Mouse (Mus musculus): ENCODE measurements around the gene Slc8b1.
"Not testable (repeated sequence)": the region's sequence is repeated elsewhere in the genome, so short reads cannot be mapped to it uniquely, and the experiment has no call there.

The Slc8b1 gene

DNA sequence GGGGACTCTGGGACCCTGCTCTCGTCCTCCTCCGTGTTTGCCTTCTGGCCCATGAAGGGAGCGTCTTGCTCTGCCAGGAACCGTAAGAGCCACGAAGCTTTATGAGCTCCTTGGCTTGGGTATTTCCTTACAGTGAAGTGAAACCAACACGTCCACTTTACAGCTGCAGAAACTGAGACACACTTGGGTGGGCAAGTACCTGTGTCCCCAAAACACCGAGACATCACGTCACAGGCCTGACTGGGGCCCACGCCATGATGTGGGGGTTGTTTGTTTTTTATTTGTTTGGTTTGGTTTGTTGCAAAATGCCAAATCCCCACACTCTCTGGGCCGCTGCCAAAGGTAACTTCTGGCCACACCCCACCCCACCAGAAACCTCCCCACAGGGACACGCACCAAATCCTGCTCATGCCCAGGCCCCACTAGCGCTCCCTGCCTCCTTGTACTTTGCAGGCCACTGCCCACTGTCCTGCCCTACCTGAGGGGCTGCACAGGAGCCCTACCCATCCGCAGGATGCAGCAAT, 15.2 kb upstream of the Slc8b1 start:
- no peak for DNase-seq (ENCODE audit: low spot score in 2 of 2)

DNA sequence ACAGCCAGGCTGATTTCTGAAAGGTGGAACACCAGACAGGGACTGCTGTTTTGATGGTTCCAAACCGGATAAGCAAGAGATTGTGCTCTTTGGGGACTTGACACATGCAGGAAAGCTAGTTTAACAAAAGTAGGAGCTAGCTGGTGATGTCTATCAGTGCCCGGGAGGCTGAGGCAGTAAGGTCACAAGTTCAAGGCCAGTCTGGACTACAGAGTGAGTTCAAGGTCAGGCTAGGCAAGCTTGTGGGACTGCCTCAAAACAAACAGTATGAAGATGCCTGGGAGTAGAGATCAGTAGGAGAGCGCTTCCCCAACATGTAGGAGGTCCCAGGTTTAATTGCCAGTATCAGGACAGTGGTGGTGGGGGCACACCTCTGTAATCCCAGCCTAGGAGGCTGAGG, 13.9 kb upstream of the Slc8b1 start:
- no peak for DNase-seq (ENCODE audit: low spot score in 2 of 2)

- no peak for DNase-seq (ENCODE audit: low spot score in 2 of 2)
Observed at GRCm38 (mm10) chr5:120499202-120499601, 11.8 kb upstream of the Slc8b1 start.

DNA sequence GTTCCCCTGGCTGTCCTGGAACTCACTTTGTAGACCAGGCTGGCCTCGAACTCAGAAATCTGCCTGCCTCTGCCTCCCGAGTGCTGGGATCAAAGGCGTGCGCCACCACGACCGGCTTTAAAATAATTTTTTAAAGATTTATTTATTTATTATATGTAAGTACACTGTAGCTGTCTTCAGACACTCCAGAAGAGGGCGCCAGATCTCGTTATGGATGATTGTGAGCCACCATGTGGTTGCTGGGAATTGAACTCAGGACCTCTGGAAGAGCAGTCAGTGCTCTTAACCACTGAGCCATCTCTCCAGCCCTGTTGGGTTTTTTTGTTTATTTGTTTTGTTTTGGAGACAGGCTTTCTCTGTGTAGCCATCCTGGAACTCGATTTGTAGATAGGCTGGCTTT, 10.4 kb upstream of the Slc8b1 start:
- DNase-seq (ENCODE audit: low spot score in 2 of 2) = not testable (repeated sequence)

DNA sequence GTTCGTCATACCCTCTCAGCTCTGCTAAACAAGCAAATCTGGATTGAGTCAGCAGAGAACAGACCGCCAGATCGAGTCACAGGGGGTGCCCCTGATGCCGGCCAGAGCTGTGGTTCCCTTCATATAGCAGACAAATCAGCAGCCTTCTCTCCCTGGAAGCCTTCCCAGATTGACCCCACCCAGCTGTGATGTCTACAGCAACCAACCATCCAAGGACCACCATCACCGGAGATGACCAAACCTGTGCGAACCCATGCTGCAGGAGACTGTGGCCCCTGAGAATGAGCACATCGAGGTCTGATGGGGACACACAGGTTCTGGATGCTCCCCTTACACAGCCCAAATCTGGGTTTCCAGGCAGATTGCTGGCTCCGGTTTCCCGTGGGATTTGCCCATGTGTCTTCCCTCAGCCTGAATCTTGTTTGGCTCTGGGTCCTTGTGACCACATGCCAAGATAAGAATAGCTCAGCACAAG, 8.8 kb upstream of the Slc8b1 start:
- peak; percentile 30 to 60 for DNase-seq (ENCODE audit: low spot score in 2 of 2)

- peak in 1 of 2 experiments; percentile 21 for DNase-seq (ENCODE audit: low spot score in 2 of 2)
Observed at GRCm38 (mm10) chr5:120502675-120503143, 8.3 kb upstream of the Slc8b1 start.

DNA sequence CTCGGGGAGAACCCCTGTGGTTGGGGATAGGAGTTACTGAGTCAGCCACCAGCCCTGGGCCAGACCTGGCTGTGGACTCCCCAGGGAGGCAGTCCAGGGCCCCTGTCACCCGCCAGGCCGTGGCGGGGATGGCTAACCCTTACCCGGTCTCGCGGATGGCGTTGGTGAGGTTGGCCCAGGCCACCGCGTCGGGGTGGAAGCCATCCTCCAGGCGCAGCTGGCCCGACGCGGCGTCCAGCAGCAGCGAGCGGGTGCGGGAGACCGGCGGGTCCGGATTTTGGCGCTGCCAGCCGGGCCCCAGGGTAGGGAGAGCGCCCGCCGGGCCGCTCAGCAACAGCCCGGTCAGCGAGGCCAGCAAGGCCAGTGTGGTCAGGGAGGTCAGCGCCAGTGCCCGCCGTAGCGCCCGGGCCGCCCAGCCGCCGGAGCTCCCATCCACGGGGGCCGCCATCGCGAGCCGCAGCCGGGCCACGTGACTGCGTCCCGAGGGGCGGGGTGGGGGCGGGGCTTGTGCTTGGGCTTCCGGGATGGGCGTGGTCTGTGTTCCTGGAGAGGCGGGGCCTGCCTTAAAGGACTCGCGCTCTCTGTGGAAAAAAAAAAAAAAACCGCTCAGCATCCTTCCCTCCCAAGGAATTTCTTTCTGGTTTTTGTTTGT, 7.7 kb upstream of the Slc8b1 start, which contains the start of gene Plbd2:
Plbd2 (minus strand) TSS at position 482 of the 652 bp plus-strand sequence.
- peak; percentile 63 to 68 for DNase-seq (ENCODE audit: low spot score in 2 of 2)

GRCm38 (mm10) chr5:120505368-120505767, 5.6 kb upstream of the Slc8b1 start:
- peak; percentile 74 for DNase-seq (ENCODE audit: low spot score in 2 of 2)

- DNase-seq (ENCODE audit: low spot score in 2 of 2) = no peak
Observed at GRCm38 (mm10) chr5:120505781-120506180, 5.2 kb upstream of the Slc8b1 start.

DNA sequence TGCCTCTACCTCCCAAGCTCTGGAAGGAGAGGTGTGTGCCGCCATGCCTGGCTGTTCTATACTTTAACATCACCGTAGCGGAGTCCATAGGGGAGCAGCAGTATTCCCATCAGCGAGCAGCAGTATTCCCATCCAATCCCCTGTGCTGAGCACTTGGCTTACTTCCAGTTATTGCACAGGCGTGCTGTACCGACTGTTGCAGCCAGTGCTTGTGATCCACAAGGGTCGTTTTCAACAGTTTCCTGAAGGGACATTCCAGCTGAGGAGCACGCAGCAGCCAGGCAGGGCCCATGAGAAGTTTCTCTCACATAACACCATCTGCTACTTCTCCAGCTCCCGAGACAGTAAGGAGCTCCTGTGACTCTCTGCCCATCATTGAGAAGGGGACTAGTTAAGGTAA, 4.5 kb upstream of the Slc8b1 start:
- DNase-seq (ENCODE audit: low spot score in 2 of 2) = no peak

- no peak for DNase-seq (ENCODE audit: low spot score in 2 of 2)
Observed at GRCm38 (mm10) chr5:120507311-120507710, 3.7 kb upstream of the Slc8b1 start.

- no peak for DNase-seq (ENCODE audit: low spot score in 2 of 2)
Observed at GRCm38 (mm10) chr5:120511643-120512220, 764 bp downstream of the Slc8b1 start.

- DNase-seq (ENCODE audit: low spot score in 2 of 2) = no peak
Observed at GRCm38 (mm10) chr5:120512911-120513555, 2.1 kb downstream of the Slc8b1 start.

DNA sequence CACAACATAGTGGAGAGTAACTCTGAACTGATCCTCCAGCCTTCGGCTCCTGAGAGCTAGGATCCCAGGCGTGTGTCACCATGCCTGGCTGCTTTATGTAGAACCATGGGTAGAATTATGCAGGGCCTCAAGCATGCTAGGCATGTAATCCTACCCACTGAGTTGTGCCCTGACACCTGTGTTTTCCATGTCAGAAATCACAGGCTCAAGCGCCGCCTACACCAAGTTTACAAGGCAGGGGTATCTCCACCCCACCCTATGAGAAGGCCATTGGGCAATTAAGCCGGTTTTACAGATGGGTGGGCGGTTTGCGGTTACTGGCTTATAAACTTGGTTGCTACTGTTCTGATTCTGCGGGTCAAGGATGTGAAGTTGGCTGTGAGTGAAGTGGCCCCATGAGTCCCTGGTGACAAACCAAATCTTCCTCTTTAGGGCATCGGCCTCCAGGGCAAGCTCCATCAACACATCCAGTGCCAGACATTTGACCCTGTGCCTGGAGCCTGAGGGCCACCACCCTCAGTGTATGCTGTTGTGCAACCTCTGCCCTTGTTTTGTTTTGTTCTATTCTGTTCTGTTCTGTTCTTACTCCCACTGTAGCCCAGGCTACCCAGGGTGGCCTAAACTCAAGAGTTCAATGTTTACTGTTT, 3.2 kb downstream of the Slc8b1 start:
- DNase-seq (ENCODE audit: low spot score in 2 of 2) = no peak

- DNase-seq (ENCODE audit: low spot score in 2 of 2) = no peak
Observed at GRCm38 (mm10) chr5:120514754-120515153, 3.8 kb downstream of the Slc8b1 start.

GRCm38 (mm10) chr5:120515451-120515850, 4.5 kb downstream of the Slc8b1 start:
- no peak for DNase-seq (ENCODE audit: low spot score in 2 of 2)

GRCm38 (mm10) chr5:120516221-120516984, 5.4 kb downstream of the Slc8b1 start:
- no peak for DNase-seq (ENCODE audit: low spot score in 2 of 2)

- DNase-seq (ENCODE audit: low spot score in 2 of 2) = no peak
Observed at GRCm38 (mm10) chr5:120517552-120517951, 6.6 kb downstream of the Slc8b1 start.

- no peak for DNase-seq (ENCODE audit: low spot score in 2 of 2)
Observed at GRCm38 (mm10) chr5:120522649-120523048, 11.7 kb downstream of the Slc8b1 start.

DNA sequence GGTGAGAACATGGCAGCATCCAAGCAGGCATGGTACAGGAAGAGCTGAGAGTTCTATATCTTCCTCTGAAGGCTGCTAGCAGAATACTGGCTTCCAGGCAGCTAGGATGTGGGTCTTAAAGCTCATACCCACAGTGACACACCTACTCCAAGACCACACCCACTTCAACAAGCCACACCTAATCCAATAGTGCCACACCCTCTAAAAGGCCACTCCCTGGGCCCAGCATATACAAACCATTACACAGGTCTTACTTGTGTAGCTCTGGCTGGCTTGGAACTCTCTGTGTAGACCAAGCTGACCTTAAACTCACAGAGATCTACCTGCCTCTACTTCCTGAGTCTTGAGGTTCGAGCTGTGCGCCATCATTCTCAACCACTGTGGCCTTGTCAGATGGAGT, 13.8 kb downstream of the Slc8b1 start:
- DNase-seq (ENCODE audit: low spot score in 2 of 2) = no peak

DNA sequence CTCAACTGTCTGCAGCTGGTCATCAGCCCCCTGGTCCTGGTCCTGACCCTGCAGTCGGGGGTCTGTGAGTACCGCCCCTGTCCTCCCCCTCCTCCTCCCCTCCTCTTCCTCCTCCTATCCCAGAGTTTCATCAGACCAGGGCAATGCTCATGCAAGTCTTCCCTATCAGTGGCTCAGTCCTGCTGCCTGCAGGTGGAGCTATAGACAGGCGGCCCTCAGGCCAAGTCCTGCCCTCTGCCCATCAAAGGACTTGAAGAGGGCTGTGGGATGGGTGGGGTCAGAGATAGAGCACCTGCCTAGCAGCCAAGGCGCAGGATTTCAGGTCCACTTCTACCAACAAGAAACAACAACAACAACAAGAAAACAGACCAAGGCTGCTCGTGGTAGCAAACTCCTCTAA, 14.8 kb downstream of the Slc8b1 start:
- DNase-seq (ENCODE audit: low spot score in 2 of 2) = no peak
